In genomic region chr10:43378279-43378678, GRCm38 (mm10) we compare ENCODE assay signal across 9 mouse cellular contexts.
A peak's percentile ranks its signal among the peaks of the same experiment; 100 is the strongest.
DNase-seq lines count a peak whose midpoint lies in the region; ATAC-seq lines count a peak whose summit lies in the region.
"Had no signal": no experiment of that assay in that cellular context is flagged by ENCODE, and none has a peak within 500 bp of the region (broad histone marks: within the 10 kb centered on the region; RNA-seq: fewer than 3 reads in every experiment).

No protein-coding gene starts in this region.

- 47% methylated on average over 5 of the region's 5 CpGs for WGBS in forebrain, embryonic 10.5 days
- 43% methylated on average over 5 of the region's 5 CpGs for WGBS in forebrain, embryonic 12.5 days

- ATAC-seq in forebrain, embryonic 12.5 days (ENCODE audit: low FRiP score) = no peak

- no peaks in the 10 kb centered on the region for H3K27me3 ChIP-seq in forebrain, embryonic 10.5 days (ENCODE audit: poor library complexity, severe bottlenecking)
- no peaks in the 10 kb centered on the region for H3K27me3 ChIP-seq in forebrain, embryonic 12.5 days
- H3K27me3 ChIP-seq: limb, embryonic 15.5 days had no signal

- no peak overlapping the region for H3K4me3 ChIP-seq in forebrain, embryonic 10.5 days
- no peak overlapping the region for H3K4me3 ChIP-seq in forebrain, embryonic 12.5 days (replicated peaks)
- H3K4me3 ChIP-seq: limb, embryonic 15.5 days had no signal

- H3K27ac ChIP-seq in forebrain, embryonic 10.5 days = no peak overlapping the region
- H3K27ac ChIP-seq in forebrain, embryonic 12.5 days = no peak overlapping the region
- H3K27ac ChIP-seq: limb, embryonic 15.5 days had no signal

- H3K9me3 ChIP-seq in forebrain, embryonic 10.5 days = no peaks in the 10 kb centered on the region
- no peaks in the 10 kb centered on the region for H3K9me3 ChIP-seq in forebrain, embryonic 12.5 days
- H3K9me3 ChIP-seq: limb, embryonic 15.5 days had no signal

- H3K36me3 ChIP-seq in forebrain, embryonic 10.5 days (replicated peaks) = 0 out of 2 replicates have a peak, but pooled peaks cover 3% of the 10 kb centered on the region
- H3K36me3 ChIP-seq in forebrain, embryonic 12.5 days (replicated peaks) = no peaks in the 10 kb centered on the region
- H3K36me3 ChIP-seq: limb, embryonic 15.5 days had no signal

- H3K4me1 ChIP-seq in forebrain, embryonic 10.5 days = no peaks in the 10 kb centered on the region
- H3K4me1 ChIP-seq in forebrain, embryonic 12.5 days = no peaks in the 10 kb centered on the region

- DNase-seq in forebrain, embryonic 10.5 days (ENCODE audit: extremely low spot score, low spot score) = peak; percentile 55
- DNase-seq in 3T3-L1 (ENCODE audit: low read depth, low spot score) = peak; percentile 71
- peak; percentile 65 for DNase-seq in adrenal gland, postnatal 14 days
- DNase-seq in embryo, embryonic 9.5 days (ENCODE audit: extremely low spot score) = peak; percentile 65
- DNase-seq in kidney, adult 8-10 months = peak; percentile 27 to 68
- DNase-seq in lung, postnatal 14 days = peak; percentile 57
- peak; percentile 43 to 80 for DNase-seq in spleen, postnatal 4 days (ENCODE audit: low spot score in 2 of 2)

- no peak overlapping the region for H3K9ac ChIP-seq in forebrain, embryonic 12.5 days
- H3K9ac ChIP-seq: limb, embryonic 15.5 days had no signal

- H3K4me2 ChIP-seq in forebrain, embryonic 12.5 days = no peak overlapping the region
- H3K4me2 ChIP-seq: limb, embryonic 15.5 days had no signal
